In the genomic region with DNA sequence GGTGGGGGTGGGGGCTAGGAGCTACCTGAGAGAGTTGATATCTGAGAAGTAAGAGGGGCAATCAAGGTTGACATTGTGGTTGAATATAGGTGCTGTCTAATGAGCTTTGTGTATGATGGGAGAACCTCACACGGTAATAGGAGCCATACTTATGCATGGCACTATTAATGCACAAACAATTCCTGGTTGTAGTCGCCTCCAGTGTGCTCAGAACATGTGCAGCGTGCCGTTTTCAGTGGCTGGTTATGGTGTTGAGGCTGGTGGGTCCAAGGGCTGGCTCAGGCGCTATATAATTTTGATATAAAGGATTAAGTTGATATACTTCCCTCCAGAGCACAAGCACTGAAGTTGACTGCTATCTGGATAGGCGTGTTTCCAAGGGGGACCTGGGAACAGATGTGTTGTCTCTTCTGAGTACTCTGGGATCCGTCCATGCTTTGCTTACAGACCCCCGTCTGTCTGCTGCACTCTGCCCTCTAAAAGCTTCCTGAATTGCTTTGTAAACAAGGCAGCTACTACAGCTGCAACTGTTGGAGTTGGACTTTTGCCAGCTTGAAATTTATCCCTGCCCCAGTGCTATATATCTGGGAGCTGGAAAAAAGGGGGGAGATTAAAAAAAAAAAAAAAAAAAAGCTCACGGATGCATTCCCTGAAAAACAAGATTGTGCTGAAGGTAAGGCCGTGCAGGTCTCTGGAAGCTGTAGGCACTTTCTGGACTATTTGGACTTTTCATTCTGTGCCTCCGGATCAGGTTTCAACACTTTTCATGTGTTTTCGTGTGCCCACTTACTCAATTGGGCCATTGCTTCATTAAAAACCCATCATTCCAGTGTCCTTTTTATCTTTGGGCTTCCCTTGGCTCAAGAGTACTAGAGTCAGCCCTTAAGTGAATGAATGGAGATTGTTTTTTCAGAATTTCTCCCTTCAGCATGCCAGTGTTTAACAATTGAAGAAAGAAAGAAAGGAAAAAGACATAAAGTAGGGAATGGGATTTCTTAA, we compare ENCODE assay signal across 10 mouse cellular contexts.
DNase-seq lines count a peak whose midpoint lies in the region.
"Had no signal": no experiment of that assay in that cellular context is flagged by ENCODE, and none has a peak within 500 bp of the region (broad histone marks: within the 10 kb centered on the region; RNA-seq: fewer than 3 reads in every experiment).

No protein-coding gene starts in this region.

- intact Hi-C loops in heart, postnatal 25 days (cut with DNase I), result no loop called here

- DNase-seq in heart, adult 11 months, result peak; percentile 71
- DNase-seq in heart, postnatal 25 days (ENCODE audit: low spot score), result no peak
- DNase-seq in retina, postnatal 1 day, result peak; percentile 64
- DNase-seq in retina, embryonic 14.5 days (ENCODE audit: low spot score), result no peak
- peak; percentile 14 for DNase-seq in liver
- peak; percentile 73 for DNase-seq in yolk sac, embryonic 10.5 days (ENCODE audit: low spot score)
- no peak for DNase-seq in B cell, adult 2 months
- no peak for DNase-seq in Muller cell, postnatal 12 days (ENCODE audit: inconsistent ontology term)
- DNase-seq: cerebellum, adult 2 months; right cerebral cortex, postnatal 25 days had no signal

Comparison
In these comparisons a context has a peak if more than half of its experiments do, and no peak if none do; other contexts are left out.
1. DNase-seq: peak in heart, adult 11 months (single experiment), retina, postnatal 1 day (single experiment), liver (single experiment) and yolk sac, embryonic 10.5 days (single experiment); none in heart, postnatal 25 days (single experiment), retina, embryonic 14.5 days (single experiment), B cell, adult 2 months (0 of 2) and Muller cell, postnatal 12 days (single experiment).